7 mouse cellular contexts compared by ENCODE assay signal in the genomic region with DNA sequence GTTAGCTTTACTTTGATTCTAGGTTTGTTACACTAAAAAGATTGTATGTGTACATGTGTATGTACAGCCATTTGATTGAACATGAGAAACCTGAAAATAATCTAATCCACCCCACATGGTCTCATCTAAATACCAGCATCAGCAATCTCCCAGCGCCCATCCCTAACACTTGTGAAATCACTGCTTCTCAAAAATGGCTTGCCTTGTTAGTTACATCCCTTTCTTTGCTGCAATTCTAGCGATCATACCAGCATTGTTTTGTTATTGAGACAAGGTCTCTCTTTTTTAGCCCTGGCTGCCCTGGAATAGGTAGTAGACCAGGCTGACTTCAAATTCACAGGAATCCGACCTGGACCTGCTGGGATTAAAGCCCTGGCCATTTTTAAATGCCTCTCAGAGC. TPM values are rescaled to one million over a fixed set of nuclear protein-coding genes. Genes with fewer than 3 reads are reported as not detected.
DNase-seq lines count a peak whose midpoint lies in the region; ATAC-seq and TF ChIP-seq lines count a peak whose summit lies in the region.

No protein-coding gene starts in this region.

- TF ChIP-seq CTCF in liver, embryonic 14.5 days (IDR thresholded peaks at IDR 0.05; ENCODE audit: low read depth): no peak

- peak overlapping the region; percentile 99 for H3K4me3 ChIP-seq in megakaryocyte, embryonic 14.5 days (replicated peaks)
- peak overlapping the region; percentile 59 for H3K4me3 ChIP-seq in forebrain, embryonic 15.5 days
- peak overlapping the region; percentile 79 to 92 for H3K4me3 ChIP-seq in liver, embryonic 14.5 days (ENCODE audit: insufficient read depth in 1 of 2, low read depth in 2 of 2, low read length in 2 of 2)
- H3K4me3 ChIP-seq in stomach, embryonic 16.5 days (replicated peaks; ENCODE audit: low read length): peak overlapping the region; percentile 62

- H3K27me3 ChIP-seq in megakaryocyte, embryonic 14.5 days (replicated peaks): no peaks in the 10 kb centered on the region
- no peaks in the 10 kb centered on the region for H3K27me3 ChIP-seq in forebrain, embryonic 15.5 days
- no peaks in the 10 kb centered on the region for H3K27me3 ChIP-seq in liver, embryonic 14.5 days (ENCODE audit: control insufficient read depth, insufficient read depth, low read length)
- H3K27me3 ChIP-seq in stomach, embryonic 16.5 days (ENCODE audit: control insufficient read depth, insufficient read depth, low read length): no peaks in the 10 kb centered on the region

- H3K4me2 ChIP-seq in forebrain, embryonic 15.5 days (replicated peaks): peak overlapping the region; percentile 54
- peak overlapping the region; percentile 88 for H3K4me2 ChIP-seq in liver, embryonic 14.5 days (ENCODE audit: low read depth)
- peak overlapping the region; percentile 57 for H3K4me2 ChIP-seq in stomach, embryonic 16.5 days (ENCODE audit: low read depth, low read length)

- peaks cover 21% of the 10 kb centered on the region for H3K4me1 ChIP-seq in megakaryocyte, embryonic 14.5 days
- H3K4me1 ChIP-seq in forebrain, embryonic 15.5 days: peaks cover 36% of the 10 kb centered on the region
- peaks cover 5 to 7% of the 10 kb centered on the region in 2 experiments; a peak in 3 of 4 replicates for H3K4me1 ChIP-seq in liver, embryonic 14.5 days (replicated peaks; ENCODE audit: control insufficient read depth in 2 of 2, insufficient read depth in 2 of 2, low read length in 1 of 2)
- H3K4me1 ChIP-seq in stomach, embryonic 16.5 days (ENCODE audit: control insufficient read depth, insufficient read depth, low read length): peaks cover 8% of the 10 kb centered on the region

- H3K27ac ChIP-seq in forebrain, embryonic 15.5 days (replicated peaks): peak overlapping the region; percentile 99
- H3K27ac ChIP-seq in liver, embryonic 14.5 days: peak overlapping the region; percentile 58
- H3K27ac ChIP-seq in stomach, embryonic 16.5 days (ENCODE audit: low read length): peak overlapping the region; percentile 99

- WGBS in forebrain, embryonic 15.5 days: 6% methylated on average over 3 of the region's 3 CpGs
- 22% methylated on average over 3 of the region's 3 CpGs for WGBS in liver, embryonic 14.5 days (ENCODE audit: insufficient replicate concordance)
- 14% methylated on average over 3 of the region's 3 CpGs for WGBS in stomach, embryonic 16.5 days

- H3K36me3 ChIP-seq in megakaryocyte, embryonic 14.5 days (replicated peaks; ENCODE audit: low read length): peaks cover 26% of the 10 kb centered on the region
- peaks cover 21% of the 10 kb centered on the region for H3K36me3 ChIP-seq in forebrain, embryonic 15.5 days
- peaks cover 30% of the 10 kb centered on the region for H3K36me3 ChIP-seq in liver, embryonic 14.5 days (replicated peaks; ENCODE audit: control insufficient read depth, insufficient read depth, low read depth)
- H3K36me3 ChIP-seq in stomach, embryonic 16.5 days (ENCODE audit: control insufficient read depth, insufficient read depth, low read length): peaks cover 16% of the 10 kb centered on the region

- no peak for ATAC-seq in megakaryocyte, adult 5-6 weeks (ENCODE audit: poor library complexity, severe bottlenecking)
- no peak for ATAC-seq in forebrain, embryonic 15.5 days (replicated peaks)
- ATAC-seq in liver, embryonic 14.5 days (ENCODE audit: insufficient read depth): no peak
- no peak for ATAC-seq in stomach, embryonic 16.5 days (ENCODE audit: insufficient read depth, low FRiP score)
- ATAC-seq in monocyte, adult 5-6 weeks (replicated peaks; ENCODE audit: insufficient number of reproducible peaks, low FRiP score, low TSS enrichment, poor library complexity, severe bottlenecking): no peak; the same call in 1 of the 2 replicates

- peak overlapping the region; percentile 82 for H3K9ac ChIP-seq in forebrain, embryonic 15.5 days (replicated peaks)
- peak overlapping the region; percentile 98 for H3K9ac ChIP-seq in liver, embryonic 14.5 days (replicated peaks)
- H3K9ac ChIP-seq in stomach, embryonic 16.5 days (ENCODE audit: low read length): peak overlapping the region; percentile 86

- DNase-seq in liver, embryonic 14.5 days (ENCODE audit: low read depth in 3 of 3, low spot score in 3 of 3): no peak
- no peak for DNase-seq in retina, postnatal 1 day

- H3K9me3 ChIP-seq in megakaryocyte, embryonic 14.5 days: no peaks in the 10 kb centered on the region
- no peaks in the 10 kb centered on the region for H3K9me3 ChIP-seq in forebrain, embryonic 15.5 days
- no peaks in the 10 kb centered on the region for H3K9me3 ChIP-seq in liver, embryonic 14.5 days (ENCODE audit: control insufficient read depth, low read length)
- no peaks in the 10 kb centered on the region for H3K9me3 ChIP-seq in stomach, embryonic 16.5 days (replicated peaks; ENCODE audit: control insufficient read depth, low read length)

- no peak for TF ChIP-seq EP300 in liver, embryonic 14.5 days (IDR thresholded peaks at IDR 0.05; ENCODE audit: low read depth)

RNA-seq across cellular contexts. Expression of a gene that starts 6.6 kb away (rescaled TPM):
- polyA plus RNA-seq in megakaryocyte, embryonic 14.5 days (2012; ENCODE audit: insufficient read depth, low replicate concordance): 154 and 597 TPM in 2 replicates
- total RNA-seq in megakaryocyte, adult 5-6 weeks (2015): 11,658 and 12,645 TPM in 2 replicates
- 9,740 and 9,937 TPM in 2 replicates for total RNA-seq in megakaryocyte, adult 5-6 weeks (2017)
- polyA plus RNA-seq in forebrain, embryonic 15.5 days (2015; fragmentation: Nextera tagmentation; extraction: Ambion mirVana): 3,810 and 3,862 TPM in 2 replicates
- 2,579 and 4,315 TPM in 2 replicates for polyA plus RNA-seq in liver, embryonic 14.5 days (2012; rRNA removed)
- 2,316 and 2,621 TPM in 2 replicates for polyA plus RNA-seq in liver, embryonic 14.5 days (2014; fragmentation: Nextera tagmentation; extraction: Ambion mirVana)
- polyA plus RNA-seq in stomach, embryonic 16.5 days (2015; fragmentation: Nextera tagmentation; extraction: Ambion mirVana): 4,219 and 4,255 TPM in 2 replicates
- total RNA-seq in monocyte, adult 5-6 weeks (2017): 6,370 to 7,055 TPM (median 6,774 TPM) in 3 replicates

RNA-seq across cellular contexts. Expression of a gene that starts 33.8 kb away (rescaled TPM):
- 0.54 TPM in 1 of 2 replicates, not detected in the other for polyA plus RNA-seq in megakaryocyte, embryonic 14.5 days (2012; ENCODE audit: insufficient read depth, low replicate concordance)
- not detected in 2 replicates for total RNA-seq in megakaryocyte, adult 5-6 weeks (2015)
- total RNA-seq in megakaryocyte, adult 5-6 weeks (2017): not detected in 2 replicates
- 0.76 and 1.7 TPM in 2 replicates for polyA plus RNA-seq in forebrain, embryonic 15.5 days (2015; fragmentation: Nextera tagmentation; extraction: Ambion mirVana)
- polyA plus RNA-seq in liver, embryonic 14.5 days (2012; rRNA removed): 0.15 TPM in 2 replicates
- polyA plus RNA-seq in liver, embryonic 14.5 days (2014; fragmentation: Nextera tagmentation; extraction: Ambion mirVana): 0.55 and 0.63 TPM in 2 replicates
- 0.62 and 0.70 TPM in 2 replicates for polyA plus RNA-seq in stomach, embryonic 16.5 days (2015; fragmentation: Nextera tagmentation; extraction: Ambion mirVana)
- total RNA-seq in monocyte, adult 5-6 weeks (2017): not detected in 3 replicates

RNA-seq across cellular contexts. Expression of a gene that starts 34.4 kb away (rescaled TPM):
- 5.6 and 19.5 TPM in 2 replicates for polyA plus RNA-seq in megakaryocyte, embryonic 14.5 days (2012; ENCODE audit: insufficient read depth, low replicate concordance)
- total RNA-seq in megakaryocyte, adult 5-6 weeks (2015): 21.1 and 22.3 TPM in 2 replicates
- 26.4 and 28.9 TPM in 2 replicates for total RNA-seq in megakaryocyte, adult 5-6 weeks (2017)
- polyA plus RNA-seq in forebrain, embryonic 15.5 days (2015; fragmentation: Nextera tagmentation; extraction: Ambion mirVana): 26.6 and 31.2 TPM in 2 replicates
- 11.5 and 14.0 TPM in 2 replicates for polyA plus RNA-seq in liver, embryonic 14.5 days (2012; rRNA removed)
- polyA plus RNA-seq in liver, embryonic 14.5 days (2014; fragmentation: Nextera tagmentation; extraction: Ambion mirVana): 17.7 and 20.4 TPM in 2 replicates
- polyA plus RNA-seq in stomach, embryonic 16.5 days (2015; fragmentation: Nextera tagmentation; extraction: Ambion mirVana): 24.4 and 26.0 TPM in 2 replicates
- total RNA-seq in monocyte, adult 5-6 weeks (2017): 29.0 to 42.6 TPM (median 34.6 TPM) in 3 replicates

RNA-seq across cellular contexts. Expression of a gene that starts 39.3 kb away (rescaled TPM):
- polyA plus RNA-seq in megakaryocyte, embryonic 14.5 days (2012; ENCODE audit: insufficient read depth, low replicate concordance): 2.0 and 2.8 TPM in 2 replicates
- total RNA-seq in megakaryocyte, adult 5-6 weeks (2015): 18.4 and 21.4 TPM in 2 replicates
- total RNA-seq in megakaryocyte, adult 5-6 weeks (2017): 12.1 and 14.5 TPM in 2 replicates
- 0.50 TPM in 2 replicates for polyA plus RNA-seq in forebrain, embryonic 15.5 days (2015; fragmentation: Nextera tagmentation; extraction: Ambion mirVana)
- 0.66 and 1.0 TPM in 2 replicates for polyA plus RNA-seq in liver, embryonic 14.5 days (2012; rRNA removed)
- 0.62 and 0.66 TPM in 2 replicates for polyA plus RNA-seq in liver, embryonic 14.5 days (2014; fragmentation: Nextera tagmentation; extraction: Ambion mirVana)
- polyA plus RNA-seq in stomach, embryonic 16.5 days (2015; fragmentation: Nextera tagmentation; extraction: Ambion mirVana): 2.2 and 2.9 TPM in 2 replicates
- total RNA-seq in monocyte, adult 5-6 weeks (2017): 5.0 to 10.2 TPM (median 6.5 TPM) in 3 replicates
